In the genomic region with DNA sequence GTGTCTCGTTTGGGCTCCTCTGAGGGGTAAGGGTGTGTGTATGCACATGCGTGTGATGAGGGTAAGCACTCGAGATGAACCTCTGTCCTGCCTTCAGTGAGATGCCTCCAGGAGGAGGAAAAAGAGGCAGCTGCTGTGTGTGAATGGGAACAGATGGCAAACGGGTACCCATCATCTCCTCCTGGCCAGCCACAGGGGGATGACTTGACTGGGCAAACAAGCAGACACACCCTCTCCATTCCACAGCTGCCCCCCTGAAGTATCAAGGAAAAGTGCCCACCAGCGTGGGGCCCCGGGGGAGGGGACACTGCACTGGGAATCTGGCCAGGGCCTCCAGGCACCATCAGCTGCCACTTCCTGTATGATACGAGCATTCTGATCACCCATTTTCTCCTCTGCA, we compare ENCODE assay signal across 17 mouse cellular contexts. TPM values are rescaled to one million over a fixed set of nuclear protein-coding genes. Genes with fewer than 3 reads are reported as not detected.
DNase-seq lines count a peak whose midpoint lies in the region; ATAC-seq and TF ChIP-seq lines count a peak whose summit lies in the region.
"Had no signal": no experiment of that assay in that cellular context is flagged by ENCODE, and none has a peak within 500 bp of the region (broad histone marks: within the 10 kb centered on the region; RNA-seq: fewer than 3 reads in every experiment).

No protein-coding gene starts in this region.

- no peak for TF ChIP-seq POLR2A in brain, embryonic 14.5 days (IDR thresholded peaks at IDR 0.05; ENCODE audit: borderline replicate concordance, extremely low read depth, insufficient read depth, insufficient read length, poor library complexity, severe bottlenecking)

- TF ChIP-seq CTCF in lung, embryonic 14.5 days (IDR thresholded peaks at IDR 0.05; ENCODE audit: low read depth), result no peak
- no peak for TF ChIP-seq CTCF in brain, embryonic 14.5 days (IDR thresholded peaks at IDR 0.05; ENCODE audit: borderline replicate concordance, extremely low read depth, insufficient read depth, insufficient read length)

- DNase-seq in heart, embryonic 10.5 days (ENCODE audit: low spot score), result peak; percentile 69
- no peak for DNase-seq in heart, postnatal 14 days
- DNase-seq in lung, embryonic 14.5 days, result no peak
- DNase-seq in lung, postnatal 25 days (ENCODE audit: low spot score), result no peak
- DNase-seq in brain, embryonic 14.5 days (ENCODE audit: low read depth), result peak; percentile 76
- peak; percentile 26 for DNase-seq in hindbrain, embryonic 14.5 days (ENCODE audit: low spot score)
- DNase-seq in right cerebral cortex, postnatal 36 days (ENCODE audit: low spot score in 2 of 2), result no peak
- no peak for DNase-seq in kidney, adult 11 months
- DNase-seq: cerebellum, adult 9-10 months; gastrocnemius, postnatal 10 days; kidney, postnatal 10 days; lung, adult 2 months had no signal

- H3K4me3 ChIP-seq in heart, embryonic 10.5 days, result no peak overlapping the region
- no peak overlapping the region for H3K4me3 ChIP-seq in lung, embryonic 14.5 days (ENCODE audit: low read depth, low read length)
- H3K4me3 ChIP-seq in hindbrain, embryonic 14.5 days (replicated peaks; ENCODE audit: low read length), result no peak overlapping the region
- H3K4me3 ChIP-seq: intestine, embryonic 15.5 days; limb, embryonic 12.5 days had no signal

- intact Hi-C loops in heart, postnatal 14 days (cut with DNase I), result loop anchor here (5.0 to 10.0 kb wide), 2 partner anchors 174 to 471 kb away; no protein-coding TSS in a partner anchor

- H3K4me2 ChIP-seq in lung, embryonic 14.5 days, result no peak overlapping the region
- no peak overlapping the region for H3K4me2 ChIP-seq in hindbrain, embryonic 14.5 days (replicated peaks)
- H3K4me2 ChIP-seq: intestine, embryonic 15.5 days; limb, embryonic 12.5 days had no signal

- WGBS in heart, embryonic 10.5 days, result 63% methylated on average over 7 of the region's 7 CpGs
- WGBS in lung, embryonic 14.5 days, result 51% methylated on average over 7 of the region's 7 CpGs
- WGBS in hindbrain, embryonic 14.5 days, result 22% methylated on average over 7 of the region's 7 CpGs

- H3K9me3 ChIP-seq in heart, embryonic 10.5 days, result no peaks in the 10 kb centered on the region
- H3K9me3 ChIP-seq in lung, embryonic 14.5 days (ENCODE audit: low read depth, low read length), result no peaks in the 10 kb centered on the region
- H3K9me3 ChIP-seq in hindbrain, embryonic 14.5 days (ENCODE audit: control insufficient read depth, low read length), result no peaks in the 10 kb centered on the region
- H3K9me3 ChIP-seq: intestine, embryonic 15.5 days; limb, embryonic 12.5 days had no signal

- peak overlapping the region; percentile 83 for H3K27ac ChIP-seq in heart, embryonic 10.5 days
- H3K27ac ChIP-seq in lung, embryonic 14.5 days (ENCODE audit: low read depth), result peak overlapping the region; percentile 24; the same call in 1 of the 2 replicates
- no peak overlapping the region; the same call in 1 of the 2 replicates for H3K27ac ChIP-seq in hindbrain, embryonic 14.5 days

- H3K9ac ChIP-seq in lung, embryonic 14.5 days, result peak overlapping the region; percentile 9; the same call in 1 of the 2 replicates
- H3K9ac ChIP-seq in hindbrain, embryonic 14.5 days, result no peak overlapping the region
- H3K9ac ChIP-seq: intestine, embryonic 15.5 days had no signal

- peaks cover 77% of the 10 kb centered on the region for H3K4me1 ChIP-seq in heart, embryonic 10.5 days
- peaks cover 4% of the 10 kb centered on the region; the same call in 1 of the 2 replicates for H3K4me1 ChIP-seq in lung, embryonic 14.5 days (ENCODE audit: insufficient read depth)
- peaks cover 21% of the 10 kb centered on the region for H3K4me1 ChIP-seq in hindbrain, embryonic 14.5 days (replicated peaks; ENCODE audit: control insufficient read depth, insufficient read depth, low read length)
- H3K4me1 ChIP-seq: intestine, embryonic 15.5 days had no signal

- H3K27me3 ChIP-seq in heart, embryonic 10.5 days (ENCODE audit: insufficient read depth, poor library complexity, severe bottlenecking), result no peaks in the 10 kb centered on the region
- no peaks in the 10 kb centered on the region for H3K27me3 ChIP-seq in lung, embryonic 14.5 days (ENCODE audit: insufficient read depth, low read length)
- no peaks in the 10 kb centered on the region for H3K27me3 ChIP-seq in hindbrain, embryonic 14.5 days (ENCODE audit: control insufficient read depth, insufficient read depth, low read length)
- H3K27me3 ChIP-seq: intestine, embryonic 15.5 days; limb, embryonic 12.5 days had no signal

- no peak for ATAC-seq in lung, embryonic 14.5 days (ENCODE audit: insufficient read depth)
- peak; percentile 36; the same call in 1 of the 2 replicates for ATAC-seq in hindbrain, embryonic 14.5 days (ENCODE audit: low FRiP score)
- ATAC-seq: activated CD4-positive, CD25-positive, alpha-beta regulatory T cell, adult 4 months; intestine, embryonic 15.5 days had no signal

- peaks cover 14% of the 10 kb centered on the region for H3K36me3 ChIP-seq in heart, embryonic 10.5 days
- H3K36me3 ChIP-seq in lung, embryonic 14.5 days (ENCODE audit: insufficient read depth), result peaks cover 16% of the 10 kb centered on the region
- peaks cover 13% of the 10 kb centered on the region for H3K36me3 ChIP-seq in hindbrain, embryonic 14.5 days (replicated peaks; ENCODE audit: control insufficient read depth, insufficient read depth)

RNA-seq across cellular contexts. Expression of gene Guca2a, which starts 4.2 kb away (rescaled TPM):
- polyA plus RNA-seq in heart, embryonic 10.5 days (2016; fragmentation: Nextera tagmentation; extraction: Ambion mirVana), result 0.26 TPM in 1 of 2 replicates, not detected in the other
- total RNA-seq in heart, postnatal 14 days (2021), result not detected
- 0.45 TPM in 1 of 2 replicates, not detected in the other for polyA plus RNA-seq in lung, embryonic 14.5 days (2014; fragmentation: Nextera tagmentation; extraction: Ambion mirVana)
- polyA plus RNA-seq in brain, embryonic 14.5 days (2012; rRNA removed), result 0.16 TPM in 1 of 2 replicates, not detected in the other
- not detected in 2 replicates for polyA plus RNA-seq in hindbrain, embryonic 14.5 days (2014; fragmentation: Nextera tagmentation; extraction: Ambion mirVana)
- total RNA-seq: gastrocnemius, postnatal 10 days; layer of hippocampus, postnatal 25 days; monocyte, adult 5-6 weeks had no signal
- polyA plus RNA-seq: activated CD4-positive, CD25-positive, alpha-beta regulatory T cell, adult 4 months; limb, embryonic 12.5 days; lung, adult 2 months had no signal

RNA-seq across cellular contexts. Expression of gene Guca2b, which starts 25.4 kb away (rescaled TPM):
- polyA plus RNA-seq in heart, embryonic 10.5 days (2016; fragmentation: Nextera tagmentation; extraction: Ambion mirVana), result not detected in 2 replicates
- total RNA-seq in heart, postnatal 14 days (2021), result not detected
- polyA plus RNA-seq in lung, embryonic 14.5 days (2014; fragmentation: Nextera tagmentation; extraction: Ambion mirVana), result not detected in 2 replicates
- polyA plus RNA-seq in brain, embryonic 14.5 days (2012; rRNA removed), result 2.5 TPM in 1 of 2 replicates, not detected in the other
- polyA plus RNA-seq in hindbrain, embryonic 14.5 days (2014; fragmentation: Nextera tagmentation; extraction: Ambion mirVana), result not detected in 2 replicates
- total RNA-seq: gastrocnemius, postnatal 10 days; layer of hippocampus, postnatal 25 days; monocyte, adult 5-6 weeks had no signal
- polyA plus RNA-seq: activated CD4-positive, CD25-positive, alpha-beta regulatory T cell, adult 4 months; limb, embryonic 12.5 days; lung, adult 2 months had no signal

Comparison
In these comparisons a context has a peak if more than half of its experiments do, and no peak if none do; other contexts are left out.
1. DNase-seq: peak in heart, embryonic 10.5 days (single experiment), brain, embryonic 14.5 days (single experiment) and hindbrain, embryonic 14.5 days (single experiment); none in heart, postnatal 14 days (0 of 2), lung, embryonic 14.5 days (single experiment), lung, postnatal 25 days (single experiment), right cerebral cortex, postnatal 36 days (0 of 2) and kidney, adult 11 months (single experiment).